Mouse (Mus musculus) thymus, adult 2 months (tissue): ENCODE measurements around the gene Hydin.

Experiments
- CTCF ChIP-seq: fragments of 200-500 bp; IDR thresholded peaks from 2 replicates; pipeline ENCODE4 v1.5.1; 2012; ENCODE audit warnings: mild to moderate bottlenecking, control low read depth, low read length, moderate library complexity, borderline replicate concordance; ENCODE audit not compliant: control insufficient read depth, poor library complexity, insufficient read depth; ENCODE audit errors: extremely low read depth
- POLR2A ChIP-seq: fragments of 200-500 bp; IDR thresholded peaks from 2 replicates; pipeline ENCODE4 v1.6.1; 2012; ENCODE audit warnings: mild to moderate bottlenecking, low read length, control low read depth, moderate library complexity; ENCODE audit not compliant: control insufficient read depth, poor library complexity, insufficient read depth; ENCODE audit errors: extremely low read depth

GRCm38 (mm10) chr8:110646064-110646463 lies 379.3 kb downstream of the Hydin start:
- TF ChIP-seq CTCF, result peak; percentile 65; the same call in 1 of the 2 replicates
- TF ChIP-seq POLR2A, result no peak
